Mouse (Mus musculus): ENCODE measurements around the gene Arhgap31. TPM values are rescaled to one million over a fixed set of nuclear protein-coding genes. Genes with fewer than 3 reads are reported as not detected.

Arhgap31 gene
- polyA plus RNA-seq, 1 experiment from 2014 or later: 4.6 TPM

DNA sequence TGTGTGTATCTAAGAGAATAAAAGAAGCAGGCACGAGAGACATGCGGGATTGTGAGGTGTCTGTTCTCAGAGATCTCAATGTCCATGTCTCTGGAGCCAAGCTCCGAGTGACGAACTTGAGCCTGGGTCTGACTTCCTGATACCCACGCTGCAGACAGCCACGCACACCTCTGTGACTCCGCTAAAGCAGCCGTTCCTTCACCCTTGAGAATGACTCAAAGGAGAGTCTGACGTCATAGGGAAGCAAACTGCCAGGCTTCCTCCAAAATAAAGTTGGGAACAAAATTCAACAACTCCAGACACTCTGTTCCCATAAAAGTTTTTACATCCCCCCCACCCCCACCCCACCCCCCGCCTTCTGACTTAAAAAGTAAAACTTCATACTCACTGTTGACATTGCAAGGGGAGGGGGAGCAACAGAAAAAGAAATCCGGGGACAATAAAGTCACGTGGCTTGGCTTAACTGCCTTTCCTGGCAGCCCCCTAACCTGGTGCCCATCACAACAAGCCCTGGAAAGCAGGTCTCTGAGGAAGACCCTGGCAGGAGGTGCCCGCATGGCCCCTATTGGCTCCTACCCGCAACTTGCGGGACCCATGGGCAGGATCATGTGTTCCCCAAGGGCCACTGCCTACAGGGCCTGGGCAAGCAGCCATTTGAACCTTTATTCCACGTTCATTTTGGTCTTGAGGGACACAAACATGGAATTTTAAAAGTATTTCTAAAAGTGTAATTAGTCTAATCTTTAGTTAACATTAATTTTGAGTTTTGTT, 12.5 kb downstream of the Arhgap31 start:
- no peak overlapping the region for H3K4me2 ChIP-seq (replicated peaks)
- H3K4me3 ChIP-seq (replicated peaks): no peak overlapping the region
- peaks cover 12% of the 10 kb centered on the region for H3K4me1 ChIP-seq (replicated peaks)
- no peaks in the 10 kb centered on the region for H3K36me3 ChIP-seq
- WGBS: 85% methylated on average over 16 of the region's 16 CpGs
- H3K9me3 ChIP-seq: no peaks in the 10 kb centered on the region
- H3K27ac ChIP-seq: no peak overlapping the region
- no peak for ATAC-seq
- no peaks in the 10 kb centered on the region for H3K27me3 ChIP-seq
- H3K9ac ChIP-seq (replicated peaks): no peak overlapping the region

DNA sequence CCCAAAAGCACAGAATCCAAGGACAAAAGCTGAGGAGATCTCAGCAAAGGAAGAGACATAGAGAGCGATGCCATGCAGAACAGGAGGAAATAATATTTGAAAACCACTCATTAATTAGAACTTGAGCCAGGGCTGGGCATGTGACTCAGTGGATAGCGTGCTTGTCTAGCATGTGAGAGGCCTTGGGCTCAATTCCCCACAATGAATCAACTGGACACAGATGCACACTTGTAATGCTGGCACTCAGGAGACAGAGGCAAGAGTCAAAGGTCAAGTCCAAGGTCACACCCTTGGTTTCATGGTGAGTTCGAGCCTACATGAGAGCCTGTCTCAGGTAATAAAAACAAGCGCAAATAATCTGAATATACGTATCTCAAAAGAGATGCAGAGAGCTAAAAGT, 15.5 kb downstream of the Arhgap31 start:
- Histone ChIP-seq H3K27ac (no peak overlapping the region), H3K4me2 (replicated peaks) (no peak overlapping the region), H3K27me3 (no peaks in the 10 kb centered on the region), H3K9me3 (no peaks in the 10 kb centered on the region), H3K4me1 (replicated peaks) (peaks cover 12% of the 10 kb centered on the region), H3K36me3 (no peaks in the 10 kb centered on the region), H3K4me3 (replicated peaks) (no peak overlapping the region), H3K9ac (replicated peaks) (no peak overlapping the region)
- ATAC-seq: no peak
- 88% methylated on average over 5 of the region's 5 CpGs for WGBS

GRCm38 (mm10) chr16:38695557-38695956, 17.5 kb downstream of the Arhgap31 start:
- Histone ChIP-seq H3K4me2 (replicated peaks) (no peak overlapping the region), H3K4me1 (replicated peaks) (no peaks in the 10 kb centered on the region), H3K27me3 (no peaks in the 10 kb centered on the region), H3K36me3 (no peaks in the 10 kb centered on the region), H3K4me3 (replicated peaks) (no peak overlapping the region), H3K9ac (replicated peaks) (no peak overlapping the region), H3K27ac (no peak overlapping the region), H3K9me3 (no peaks in the 10 kb centered on the region)
- 80% methylated on average over 5 of the region's 5 CpGs for WGBS
- no peak for ATAC-seq

DNA sequence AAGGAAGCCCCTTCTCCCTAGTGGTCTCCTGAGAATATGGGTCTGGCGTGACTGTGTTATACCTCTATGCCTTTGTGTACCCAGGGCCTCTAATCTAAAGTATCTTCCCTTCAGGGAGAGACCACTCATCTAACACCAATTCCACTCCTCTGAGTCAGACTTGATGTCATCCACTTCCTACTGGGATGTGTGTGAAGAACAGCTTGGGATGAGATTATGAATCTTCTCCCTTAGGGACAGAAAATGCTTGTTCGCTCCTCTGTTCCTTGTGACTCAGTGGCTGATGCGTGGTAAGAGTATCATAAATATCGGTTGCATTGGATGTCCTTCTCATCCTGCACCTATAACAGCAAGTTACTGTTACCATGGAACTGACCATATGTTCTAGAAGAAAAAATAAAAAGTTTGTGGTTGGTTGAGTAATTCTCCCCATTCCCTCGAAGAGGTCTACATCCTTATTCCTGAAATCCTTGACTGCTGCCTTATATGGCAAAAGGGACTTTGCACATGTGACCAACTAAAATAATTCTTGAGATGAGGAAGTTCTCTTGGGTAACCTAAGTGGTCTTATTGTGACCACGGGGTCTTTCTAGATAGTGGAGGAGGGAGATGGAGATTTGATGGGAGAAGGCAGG, 18.1 kb downstream of the Arhgap31 start:
- no peak overlapping the region for H3K4me2 ChIP-seq (replicated peaks)
- no peaks in the 10 kb centered on the region for H3K27me3 ChIP-seq
- no peaks in the 10 kb centered on the region for H3K4me1 ChIP-seq (replicated peaks)
- no peak for ATAC-seq
- 95% methylated on average over 6 of the region's 6 CpGs for WGBS
- H3K9me3 ChIP-seq: no peaks in the 10 kb centered on the region
- H3K27ac ChIP-seq: no peak overlapping the region
- no peak overlapping the region for H3K4me3 ChIP-seq (replicated peaks)
- no peaks in the 10 kb centered on the region for H3K36me3 ChIP-seq
- no peak overlapping the region for H3K9ac ChIP-seq (replicated peaks)

DNA sequence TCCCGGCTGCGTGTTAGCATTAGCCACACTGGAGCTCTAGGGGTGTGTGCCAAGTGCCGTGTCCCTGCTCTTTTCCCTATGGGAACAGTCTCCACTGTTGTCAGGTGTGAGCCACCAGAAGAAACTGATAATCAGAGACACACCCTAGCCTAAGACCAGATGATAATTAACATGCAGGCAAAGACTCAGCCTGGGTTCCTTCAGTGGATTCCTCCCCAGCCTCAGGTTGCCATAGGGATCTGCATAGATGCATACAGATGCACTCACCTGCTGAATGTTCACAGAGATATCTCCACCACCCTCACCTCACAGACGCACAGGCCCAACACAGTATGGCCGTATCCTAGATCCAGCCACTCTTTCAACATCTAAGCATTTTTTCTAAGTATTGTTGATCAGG, 22.6 kb downstream of the Arhgap31 start:
- H3K9me3 ChIP-seq: no peaks in the 10 kb centered on the region
- ATAC-seq: no peak; the same call in 1 of the 2 replicates
- H3K4me3 ChIP-seq (replicated peaks): no peak overlapping the region
- H3K27ac ChIP-seq: no peak overlapping the region
- no peak overlapping the region for H3K4me2 ChIP-seq (replicated peaks)
- 91% methylated on average over 5 of the region's 5 CpGs for whole genome bisulfite sequencing
- H3K27me3 ChIP-seq: no peaks in the 10 kb centered on the region
- H3K9ac ChIP-seq (replicated peaks): no peak overlapping the region
- H3K36me3 ChIP-seq: no peaks in the 10 kb centered on the region
- H3K4me1 ChIP-seq (replicated peaks): no peaks in the 10 kb centered on the region

GRCm38 (mm10) chr16:38689786-38690185, 23.3 kb downstream of the Arhgap31 start:
- no peaks in the 10 kb centered on the region for H3K4me1 ChIP-seq (replicated peaks)
- H3K4me2 ChIP-seq (replicated peaks): no peak overlapping the region
- H3K27ac ChIP-seq: no peak overlapping the region
- ATAC-seq: no peak
- 92% methylated on average over 10 of the region's 10 CpGs for WGBS
- no peak overlapping the region for H3K4me3 ChIP-seq (replicated peaks)
- H3K36me3 ChIP-seq: no peaks in the 10 kb centered on the region
- no peak overlapping the region for H3K9ac ChIP-seq (replicated peaks)
- no peaks in the 10 kb centered on the region for H3K27me3 ChIP-seq
- no peaks in the 10 kb centered on the region for H3K9me3 ChIP-seq

DNA sequence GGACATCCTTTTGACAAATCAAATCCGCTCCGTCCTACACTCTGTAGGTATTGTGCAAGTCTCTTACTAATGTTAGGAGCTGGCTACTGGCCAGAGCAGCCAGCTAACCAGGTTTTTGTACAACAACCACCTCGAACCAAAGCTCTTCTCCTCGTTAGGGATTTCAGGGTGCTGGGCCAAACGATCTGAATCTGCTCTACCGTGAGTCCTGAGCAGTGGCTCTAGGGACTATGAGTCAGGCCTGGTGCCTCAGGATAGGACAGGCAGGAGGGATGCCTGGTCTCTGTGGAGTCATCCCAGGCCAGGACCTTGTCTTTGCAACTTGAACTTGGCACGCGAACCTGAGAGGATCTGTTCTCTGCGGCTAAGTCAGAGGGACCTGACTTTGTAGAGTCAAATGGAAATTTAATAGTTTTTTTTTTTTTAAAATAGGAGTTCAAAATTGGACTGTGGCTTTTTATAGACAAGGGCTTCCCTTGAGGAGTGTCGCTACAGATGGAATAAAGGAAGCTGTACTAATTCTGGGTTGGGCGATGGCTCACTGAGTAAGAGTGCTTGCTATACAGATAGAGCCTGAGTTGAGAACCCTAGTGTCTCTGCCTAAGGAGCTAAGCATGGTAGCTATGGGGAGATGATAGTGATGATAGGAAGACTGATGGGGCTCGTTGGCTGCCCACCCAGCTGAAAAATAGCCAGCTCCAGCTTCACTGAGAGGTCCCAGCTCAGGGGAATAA, 24.4 kb downstream of the Arhgap31 start:
- no peak overlapping the region for H3K4me3 ChIP-seq (replicated peaks)

DNA sequence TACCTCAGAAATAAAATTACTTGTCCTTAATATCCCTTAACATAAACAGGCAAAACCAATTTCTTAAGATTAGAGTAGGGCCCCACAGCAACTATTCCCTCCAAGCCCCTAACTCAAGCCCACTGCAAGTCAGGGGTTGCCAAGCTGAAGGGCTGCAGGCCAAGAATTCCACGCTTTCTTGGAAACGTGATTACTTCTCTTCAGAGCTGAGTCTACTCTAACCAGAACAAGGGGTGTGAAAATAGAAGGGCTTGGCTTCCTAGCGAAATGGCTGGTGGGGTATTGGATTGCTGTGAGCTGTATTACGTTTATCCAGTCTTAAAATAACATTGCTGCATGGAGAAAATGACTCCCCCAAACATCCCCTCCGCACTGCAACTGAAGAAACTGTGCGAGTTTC, 25.4 kb downstream of the Arhgap31 start:
- WGBS: 76% methylated on average over 6 of the region's 6 CpGs
- Histone ChIP-seq H3K36me3 (no peaks in the 10 kb centered on the region), H3K27ac (no peak overlapping the region), H3K4me3 (replicated peaks) (no peak overlapping the region), H3K4me1 (replicated peaks) (no peaks in the 10 kb centered on the region), H3K27me3 (no peaks in the 10 kb centered on the region), H3K9me3 (no peaks in the 10 kb centered on the region), H3K4me2 (replicated peaks) (no peak overlapping the region), H3K9ac (replicated peaks) (no peak overlapping the region)
- no peak for ATAC-seq

More for the DNA sequence above, 24.4 kb downstream of the Arhgap31 start:
- no peaks in the 10 kb centered on the region for H3K27me3 ChIP-seq
- no peak overlapping the region for H3K9ac ChIP-seq (replicated peaks)
- no peaks in the 10 kb centered on the region for H3K9me3 ChIP-seq
- no peak overlapping the region for H3K4me2 ChIP-seq (replicated peaks)
- H3K36me3 ChIP-seq: no peaks in the 10 kb centered on the region
- ATAC-seq: no peak
- no peak overlapping the region for H3K27ac ChIP-seq
- WGBS: 86% methylated on average over 12 of the region's 12 CpGs
- H3K4me1 ChIP-seq (replicated peaks): no peaks in the 10 kb centered on the region

GRCm38 (mm10) chr16:38683094-38683493, 30.0 kb downstream of the Arhgap31 start:
- H3K27me3 ChIP-seq: no peaks in the 10 kb centered on the region
- no peak overlapping the region for H3K4me3 ChIP-seq (replicated peaks)
- 62% methylated on average over 7 of the region's 7 CpGs for WGBS
- no peak for ATAC-seq
- H3K27ac ChIP-seq: no peak overlapping the region
- H3K4me2 ChIP-seq (replicated peaks): no peak overlapping the region
- no peaks in the 10 kb centered on the region for H3K4me1 ChIP-seq (replicated peaks)
- H3K9ac ChIP-seq (replicated peaks): no peak overlapping the region
- no peaks in the 10 kb centered on the region for H3K36me3 ChIP-seq
- no peaks in the 10 kb centered on the region for H3K9me3 ChIP-seq

GRCm38 (mm10) chr16:38681313-38681712, 31.8 kb downstream of the Arhgap31 start:
- 84% methylated on average over 2 of the region's 2 CpGs for WGBS
- no peaks in the 10 kb centered on the region for H3K36me3 ChIP-seq
- H3K27ac ChIP-seq: no peak overlapping the region
- H3K9me3 ChIP-seq: no peaks in the 10 kb centered on the region
- H3K4me3 ChIP-seq (replicated peaks): no peak overlapping the region
- ATAC-seq: no peak
- no peak overlapping the region for H3K9ac ChIP-seq (replicated peaks)
- H3K4me1 ChIP-seq (replicated peaks): no peaks in the 10 kb centered on the region
- H3K4me2 ChIP-seq (replicated peaks): no peak overlapping the region
- no peaks in the 10 kb centered on the region for H3K27me3 ChIP-seq

GRCm38 (mm10) chr16:38679431-38680021, 33.5 kb downstream of the Arhgap31 start:
- ATAC-seq: no peak
- H3K4me2 ChIP-seq (replicated peaks): no peak overlapping the region
- H3K27ac ChIP-seq: no peak overlapping the region
- no peak overlapping the region for H3K9ac ChIP-seq (replicated peaks)
- no peak overlapping the region for H3K4me3 ChIP-seq (replicated peaks)
- 64% methylated on average over 12 of the region's 12 CpGs for WGBS
- no peaks in the 10 kb centered on the region for H3K36me3 ChIP-seq
- H3K27me3 ChIP-seq: no peaks in the 10 kb centered on the region
- H3K4me1 ChIP-seq (replicated peaks): no peaks in the 10 kb centered on the region
- no peaks in the 10 kb centered on the region for H3K9me3 ChIP-seq

DNA sequence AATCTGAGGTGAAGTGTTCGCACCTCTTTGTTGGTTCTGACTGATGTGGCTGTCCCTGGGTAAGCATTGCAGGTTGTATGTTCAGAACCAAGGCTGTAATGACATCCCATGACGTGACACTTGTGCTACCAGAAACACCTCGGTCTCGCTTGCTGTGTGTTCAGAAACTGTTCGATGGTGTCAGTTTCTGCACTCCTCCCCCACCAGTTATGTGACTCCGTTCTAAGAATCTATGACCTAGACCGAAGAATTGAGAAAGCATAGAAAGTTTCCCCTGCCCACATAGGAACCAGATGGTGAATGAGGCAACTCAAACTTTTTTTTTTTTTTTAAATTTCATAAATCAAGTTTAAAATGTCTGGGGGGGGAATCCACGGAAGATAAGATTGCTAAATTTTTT, 34.2 kb downstream of the Arhgap31 start:
- no peaks in the 10 kb centered on the region for H3K9me3 ChIP-seq
- H3K27ac ChIP-seq: no peak overlapping the region
- no peaks in the 10 kb centered on the region for H3K36me3 ChIP-seq
- H3K4me2 ChIP-seq (replicated peaks): no peak overlapping the region
- no peak overlapping the region for H3K9ac ChIP-seq (replicated peaks)
- WGBS: 86% methylated on average over 8 of the region's 8 CpGs
- no peak for ATAC-seq
- no peak overlapping the region for H3K4me3 ChIP-seq (replicated peaks)
- H3K4me1 ChIP-seq (replicated peaks): peaks cover 2% of the 10 kb centered on the region
- H3K27me3 ChIP-seq: no peaks in the 10 kb centered on the region

All from midbrain, embryonic 13.5 days (tissue).